Mouse (Mus musculus) cortical plate, adult 2 months (tissue): ENCODE measurements around the gene Lrrc27. TPM values are rescaled to one million over a fixed set of nuclear protein-coding genes. Genes with fewer than 3 reads are reported as not detected.

ENCODE experiments used
- H3K27ac ChIP-seq: fragments of 200-500 bp; 2 replicates; pipeline ENCODE4 v1.5.1; 2012; ENCODE audit warnings: low read length, control low read depth, inconsistent platforms; ENCODE audit not compliant: insufficient read depth
- H3K4me1 ChIP-seq: fragments of 200-500 bp; 2 replicates; pipeline ENCODE4 v1.6.1; 2011; ENCODE audit warnings: low read length; ENCODE audit not compliant: control insufficient read depth, insufficient read depth
- H3K4me3 ChIP-seq: fragments of 200-500 bp; 2 replicates; pipeline ENCODE4 v1.5.1; 2011; ENCODE audit warnings: mild to moderate bottlenecking, low read length, control low read depth; ENCODE audit not compliant: insufficient read depth
- CTCF ChIP-seq: fragments of 200-500 bp; IDR thresholded peaks from 2 replicates; pipeline ENCODE4 v1.5.1; 2011; ENCODE audit warnings: mild to moderate bottlenecking, control low read depth, low read length; ENCODE audit not compliant: insufficient read depth; ENCODE audit errors: extremely low read depth
- POLR2A ChIP-seq: fragments of 200-500 bp; IDR thresholded peaks from 2 replicates; pipeline ENCODE4 v1.6.1; 2011; ENCODE audit warnings: mild to moderate bottlenecking, low read length, control low read depth; ENCODE audit not compliant: insufficient read depth; ENCODE audit errors: extremely low read depth
- polyA plus RNA-seq: library from polyadenylated mRNA; depleted of rRNA; stranded (reverse); fragments of >200 nt; gene quantifications from 2 replicates; pipeline ENCODE4 v1.2.3, GENCODE M21; 2012

Lrrc27 gene
- polyA plus RNA-seq, 1 experiment = 11.0 TPM

- no peaks in the 10 kb centered on the region for H3K4me1 ChIP-seq
- H3K4me3 ChIP-seq = no peak overlapping the region
- no peak overlapping the region for H3K27ac ChIP-seq
- TF ChIP-seq CTCF (no peak), POLR2A (no peak)
Observed at GRCm38 (mm10) chr7:139230241-139230640, 17.5 kb downstream of the Lrrc27 start.

- no peaks in the 10 kb centered on the region for H3K4me1 ChIP-seq
- no peak overlapping the region for H3K4me3 ChIP-seq
- TF ChIP-seq CTCF (peak; percentile 98), POLR2A (no peak)
- H3K27ac ChIP-seq = no peak overlapping the region
Observed at GRCm38 (mm10) chr7:139233714-139234113, 20.9 kb downstream of the Lrrc27 start.

GRCm38 (mm10) chr7:139234426-139235188 lies 21.8 kb downstream of the Lrrc27 start:
- no peak for TF ChIP-seq POLR2A
- no peak for TF ChIP-seq CTCF
- no peak overlapping the region for H3K27ac ChIP-seq
- no peak overlapping the region for H3K4me3 ChIP-seq
- no peaks in the 10 kb centered on the region for H3K4me1 ChIP-seq

- Histone ChIP-seq H3K4me1 (no peaks in the 10 kb centered on the region), H3K27ac (no peak overlapping the region), H3K4me3 (no peak overlapping the region)
- TF ChIP-seq POLR2A = no peak
- 0 out of 2 replicates have a peak, but pooled peaks have one; percentile 13 for TF ChIP-seq CTCF
Observed at GRCm38 (mm10) chr7:139235651-139236358, 23.0 kb downstream of the Lrrc27 start.

GRCm38 (mm10) chr7:139239432-139239831 lies 26.6 kb downstream of the Lrrc27 start:
- Histone ChIP-seq H3K27ac (no peak overlapping the region), H3K4me1 (no peaks in the 10 kb centered on the region), H3K4me3 (no peak overlapping the region)
- TF ChIP-seq POLR2A = no peak
- TF ChIP-seq CTCF = no peak

GRCm38 (mm10) chr7:139246086-139246485 lies 33.3 kb downstream of the Lrrc27 start:
- Histone ChIP-seq H3K27ac (no peak overlapping the region), H3K4me1 (peaks cover 3% of the 10 kb centered on the region; the same call in 1 of the 2 replicates), H3K4me3 (no peak overlapping the region)
- TF ChIP-seq POLR2A = no peak
- no peak for TF ChIP-seq CTCF

GRCm38 (mm10) chr7:139246931-139247880 lies 34.4 kb downstream of the Lrrc27 start:
- no peak for TF ChIP-seq CTCF
- no peak for TF ChIP-seq POLR2A
- Histone ChIP-seq H3K27ac (peak overlapping the region; percentile 99), H3K4me3 (peak overlapping the region; percentile 66), H3K4me1 (peaks cover 3% of the 10 kb centered on the region; the same call in 1 of the 2 replicates)

- no peak for TF ChIP-seq POLR2A
- TF ChIP-seq CTCF = no peak
- H3K27ac ChIP-seq = peak within 1 kb of the TSS; percentile 99
- H3K4me1 ChIP-seq = peaks cover 3% of the 10 kb centered on the region; the same call in 1 of the 2 replicates
- peak within 1 kb of the TSS; percentile 66 for H3K4me3 ChIP-seq
Observed at GRCm38 (mm10) chr7:139247881-139248614, 35.3 kb downstream of the Lrrc27 start, which contains the start of gene Pwwp2b. Gene Pwwp2b, plus strand, starts transcription at chr7:139248482.
